Mouse (Mus musculus): ENCODE measurements around the gene Pard6a. TPM values are rescaled to one million over a fixed set of nuclear protein-coding genes. Genes with fewer than 3 reads are reported as not detected.

Gene Pard6a
- polyA plus RNA-seq, 1 experiment from 2014 or later: 25.9 TPM

- 92% methylated on average over 11 of the region's 11 CpGs for whole genome bisulfite sequencing
- peak; percentile 11 for DNase-seq (ENCODE audit: low spot score)
- Histone ChIP-seq H3K9me3 (replicated peaks) (peaks cover 10% of the 10 kb centered on the region), H3K4me1 (peaks cover 24% of the 10 kb centered on the region), H3K4me3 (no peak overlapping the region), H3K27me3 (ENCODE audit: low read depth, poor library complexity, severe bottlenecking) (peaks cover 18% of the 10 kb centered on the region), H3K27ac (replicated peaks) (no peak overlapping the region), H3K36me3 (peaks cover 33% of the 10 kb centered on the region)
Observed at GRCm38 (mm10) chr8:105692449-105693182, 8.3 kb upstream of the Pard6a start.

- Histone ChIP-seq H3K4me1 (peaks cover 18% of the 10 kb centered on the region), H3K4me3 (peak overlapping the region; percentile 64), H3K36me3 (peaks cover 43% of the 10 kb centered on the region), H3K9me3 (replicated peaks) (peaks cover 10% of the 10 kb centered on the region), H3K27ac (replicated peaks) (peak overlapping the region; percentile 71), H3K27me3 (ENCODE audit: low read depth, poor library complexity, severe bottlenecking) (peaks cover 18% of the 10 kb centered on the region)
- 6% methylated on average over 30 of the region's 30 CpGs for WGBS
- peak; percentile 63 for DNase-seq (ENCODE audit: low spot score)
Observed at GRCm38 (mm10) chr8:105693648-105694047, 7.3 kb upstream of the Pard6a start.

- peaks cover 10% of the 10 kb centered on the region for H3K9me3 ChIP-seq (replicated peaks)
- H3K27ac ChIP-seq (replicated peaks): peak overlapping the region; percentile 71
- peaks cover 18% of the 10 kb centered on the region for H3K4me1 ChIP-seq
- peaks cover 47% of the 10 kb centered on the region for H3K36me3 ChIP-seq
- peak overlapping the region; percentile 64 for H3K4me3 ChIP-seq
- DNase-seq (ENCODE audit: low spot score): peak; percentile 43
- WGBS: 9% methylated on average over 40 of the region's 40 CpGs
- H3K27me3 ChIP-seq (ENCODE audit: low read depth, poor library complexity, severe bottlenecking): peaks cover 18% of the 10 kb centered on the region
Observed at GRCm38 (mm10) chr8:105694051-105694799, 6.7 kb upstream of the Pard6a start.

GRCm38 (mm10) chr8:105695080-105695780, 5.7 kb upstream of the Pard6a start:
- H3K4me3 ChIP-seq: peak overlapping the region; percentile 64; the same call in 1 of the 2 replicates

GRCm38 (mm10) chr8:105697196-105697780, 3.7 kb upstream of the Pard6a start:
- no peak for DNase-seq (ENCODE audit: low spot score)
- Histone ChIP-seq H3K4me1 (peaks cover 41% of the 10 kb centered on the region), H3K27ac (replicated peaks) (no peak overlapping the region), H3K36me3 (peaks cover 56% of the 10 kb centered on the region), H3K9me3 (replicated peaks) (peaks cover 10% of the 10 kb centered on the region), H3K4me3 (no peak overlapping the region), H3K27me3 (ENCODE audit: low read depth, poor library complexity, severe bottlenecking) (peaks cover 18% of the 10 kb centered on the region)
- 93% methylated on average over 17 of the region's 17 CpGs for WGBS

More at GRCm38 (mm10) chr8:105695080-105695780, 5.7 kb upstream of the Pard6a start:
- no peak overlapping the region for H3K27ac ChIP-seq (replicated peaks)
- H3K9me3 ChIP-seq (replicated peaks): peaks cover 10% of the 10 kb centered on the region
- WGBS: 85% methylated on average over 30 of the region's 30 CpGs
- peaks cover 18% of the 10 kb centered on the region for H3K27me3 ChIP-seq (ENCODE audit: low read depth, poor library complexity, severe bottlenecking)
- H3K36me3 ChIP-seq: peaks cover 54% of the 10 kb centered on the region
- H3K4me1 ChIP-seq: peaks cover 28% of the 10 kb centered on the region
- no peak for DNase-seq (ENCODE audit: low spot score)

- WGBS: 95% methylated on average over 5 of the region's 5 CpGs
- H3K27me3 ChIP-seq (ENCODE audit: low read depth, poor library complexity, severe bottlenecking): peaks cover 18% of the 10 kb centered on the region
- no peaks in the 10 kb centered on the region for H3K9me3 ChIP-seq (replicated peaks)
- H3K27ac ChIP-seq (replicated peaks): no peak overlapping the region
- H3K4me3 ChIP-seq: no peak overlapping the region
- DNase-seq (ENCODE audit: low spot score): no peak
- H3K36me3 ChIP-seq: peaks cover 59% of the 10 kb centered on the region
- peaks cover 44% of the 10 kb centered on the region for H3K4me1 ChIP-seq
Observed at GRCm38 (mm10) chr8:105698734-105699133, 2.2 kb upstream of the Pard6a start.

- Histone ChIP-seq H3K27me3 (ENCODE audit: low read depth, poor library complexity, severe bottlenecking) (peaks cover 10% of the 10 kb centered on the region), H3K27ac (replicated peaks) (no peak overlapping the region; the same call in 1 of the 2 replicates), H3K4me3 (peak overlapping the region; percentile 81), H3K36me3 (peaks cover 68% of the 10 kb centered on the region), H3K4me1 (peaks cover 35% of the 10 kb centered on the region), H3K9me3 (replicated peaks) (no peaks in the 10 kb centered on the region)
- 89% methylated on average over 11 of the region's 11 CpGs for WGBS
- no peak for DNase-seq (ENCODE audit: low spot score)
Observed at GRCm38 (mm10) chr8:105699488-105700215, 1.3 kb upstream of the Pard6a start.

GRCm38 (mm10) chr8:105700566-105700965, 382 bp upstream of the Pard6a start:
- peak overlapping the region; percentile 81 for H3K4me3 ChIP-seq
- H3K4me1 ChIP-seq: peaks cover 29% of the 10 kb centered on the region
- peak overlapping the region; percentile 86 for H3K27ac ChIP-seq (replicated peaks)
- no peak for DNase-seq (ENCODE audit: low spot score)
- under 1% methylated on average over 21 of the region's 21 CpGs for WGBS
- H3K27me3 ChIP-seq (ENCODE audit: low read depth, poor library complexity, severe bottlenecking): peaks cover under 1% of the 10 kb centered on the region
- no peaks in the 10 kb centered on the region for H3K9me3 ChIP-seq (replicated peaks)
- H3K36me3 ChIP-seq: peaks cover 73% of the 10 kb centered on the region

- Histone ChIP-seq H3K4me1 (peaks cover 41% of the 10 kb centered on the region), H3K36me3 (peaks cover 67% of the 10 kb centered on the region)
Observed at GRCm38 (mm10) chr8:105702001-105702401, 1.1 kb downstream of the Pard6a start.

GRCm38 (mm10) chr8:105702731-105703415, 1.9 kb downstream of the Pard6a start:
- 94% methylated on average over 24 of the region's 24 CpGs for WGBS
- Histone ChIP-seq H3K4me3 (peak overlapping the region; percentile 81; the same call in 1 of the 2 replicates), H3K27ac (replicated peaks) (no peak overlapping the region), H3K9me3 (replicated peaks) (no peaks in the 10 kb centered on the region), H3K36me3 (peaks cover 59% of the 10 kb centered on the region), H3K27me3 (ENCODE audit: low read depth, poor library complexity, severe bottlenecking) (no peaks in the 10 kb centered on the region), H3K4me1 (peaks cover 49% of the 10 kb centered on the region)
- DNase-seq (ENCODE audit: low spot score): no peak

More at GRCm38 (mm10) chr8:105702001-105702401, 1.1 kb downstream of the Pard6a start:
- WGBS: 33% methylated on average over 18 of the region's 18 CpGs
- Histone ChIP-seq H3K4me3 (peak overlapping the region; percentile 81), H3K27ac (replicated peaks) (peak overlapping the region; percentile 86), H3K27me3 (ENCODE audit: low read depth, poor library complexity, severe bottlenecking) (no peaks in the 10 kb centered on the region), H3K9me3 (replicated peaks) (no peaks in the 10 kb centered on the region)
- DNase-seq (ENCODE audit: low spot score): peak; percentile 47

- Histone ChIP-seq H3K36me3 (peaks cover 46% of the 10 kb centered on the region), H3K27ac (replicated peaks) (no peak overlapping the region), H3K4me1 (peaks cover 53% of the 10 kb centered on the region), H3K4me3 (no peak overlapping the region), H3K9me3 (replicated peaks) (no peaks in the 10 kb centered on the region), H3K27me3 (ENCODE audit: low read depth, poor library complexity, severe bottlenecking) (no peaks in the 10 kb centered on the region)
- DNase-seq (ENCODE audit: low spot score): no peak
- 93% methylated on average over 34 of the region's 34 CpGs for WGBS
Observed at GRCm38 (mm10) chr8:105704146-105704812, 3.3 kb downstream of the Pard6a start.

Data from midbrain, embryonic 10.5 days (tissue).